In genomic region chr12:86932575-86932952, GRCm38 (mm10) we compare ENCODE assay signal across 11 mouse cellular contexts. TPM values are rescaled to one million over a fixed set of nuclear protein-coding genes. Genes with fewer than 3 reads are reported as not detected.
A peak's percentile ranks its signal among the peaks of the same experiment; 100 is the strongest.
DNase-seq lines count a peak whose midpoint lies in the region; ATAC-seq and TF ChIP-seq lines count a peak whose summit lies in the region.
"Had no signal": no experiment of that assay in that cellular context is flagged by ENCODE, and none has a peak within 500 bp of the region (broad histone marks: within the 10 kb centered on the region; RNA-seq: fewer than 3 reads in every experiment).

No protein-coding gene starts in this region.

- TF ChIP-seq CTCF in hindbrain, postnatal 0 days (IDR thresholded peaks at IDR 0.05; ENCODE audit: low read depth), result no peak

- no peaks in the 10 kb centered on the region for H3K36me3 ChIP-seq in hindbrain, postnatal 0 days (ENCODE audit: insufficient read depth, low read length)
- no peaks in the 10 kb centered on the region for H3K36me3 ChIP-seq in hindbrain, embryonic 11.5 days (ENCODE audit: control insufficient read depth, insufficient read depth, low read length)
- H3K36me3 ChIP-seq in heart, embryonic 10.5 days, result no peaks in the 10 kb centered on the region
- H3K36me3 ChIP-seq: G1E had no signal

- no peak overlapping the region for H3K4me3 ChIP-seq in hindbrain, postnatal 0 days (ENCODE audit: low read length)
- H3K4me3 ChIP-seq in hindbrain, embryonic 11.5 days (ENCODE audit: low read depth, low read length), result no peak overlapping the region
- no peak overlapping the region for H3K4me3 ChIP-seq in heart, embryonic 10.5 days

- H3K9me3 ChIP-seq in hindbrain, postnatal 0 days (ENCODE audit: low read length), result no peaks in the 10 kb centered on the region
- H3K9me3 ChIP-seq in hindbrain, embryonic 11.5 days (ENCODE audit: control insufficient read depth, low read length), result no peaks in the 10 kb centered on the region
- H3K9me3 ChIP-seq in heart, embryonic 10.5 days, result no peaks in the 10 kb centered on the region; the same call in 1 of the 2 replicates

- no peaks in the 10 kb centered on the region for H3K27me3 ChIP-seq in hindbrain, postnatal 0 days (ENCODE audit: insufficient read depth, low read length)
- H3K27me3 ChIP-seq in hindbrain, embryonic 11.5 days (ENCODE audit: control insufficient read depth, insufficient read depth, low read length), result no peaks in the 10 kb centered on the region
- no peaks in the 10 kb centered on the region for H3K27me3 ChIP-seq in heart, embryonic 10.5 days (ENCODE audit: insufficient read depth, poor library complexity, severe bottlenecking)

- no peak for DNase-seq in hindbrain, postnatal 0 days (ENCODE audit: low spot score)
- DNase-seq in hindbrain, embryonic 11.5 days (ENCODE audit: low spot score), result no peak
- DNase-seq in adipocyte (ENCODE audit: low spot score), result peak; percentile 54
- DNase-seq in heart, embryonic 10.5 days (ENCODE audit: low spot score), result no peak
- DNase-seq in lung, postnatal 14 days, result peak; percentile 77
- no peak for DNase-seq in cerebellum, postnatal 4 days (ENCODE audit: low spot score in 2 of 2)
- no peak for DNase-seq in layer of hippocampus, adult 18-20 months (ENCODE audit: low spot score in 2 of 2)
- DNase-seq: forebrain, postnatal 0 days had no signal

- 0 out of 2 replicates have a peak, but pooled peaks have one; percentile 5 for ATAC-seq in hindbrain, postnatal 0 days
- ATAC-seq in hindbrain, embryonic 11.5 days (ENCODE audit: low FRiP score), result no peak
- no peak for ATAC-seq in CD4-positive, CD25-positive, alpha-beta regulatory T cell, adult 4 months
- ATAC-seq: forebrain, postnatal 0 days had no signal

- no peak overlapping the region for H3K9ac ChIP-seq in hindbrain, postnatal 0 days (replicated peaks; ENCODE audit: low read length)
- no peak overlapping the region for H3K9ac ChIP-seq in hindbrain, embryonic 11.5 days (ENCODE audit: low read depth, low read length)
- H3K9ac ChIP-seq: forebrain, postnatal 0 days had no signal

- H3K27ac ChIP-seq in hindbrain, postnatal 0 days, result no peak overlapping the region
- H3K27ac ChIP-seq in hindbrain, embryonic 11.5 days (ENCODE audit: low read depth, low read length), result no peak overlapping the region
- 0 out of 2 replicates have a peak overlapping the region, but pooled peaks have one; percentile 8 for H3K27ac ChIP-seq in heart, embryonic 10.5 days
- H3K27ac ChIP-seq: macrophage had no signal

- peaks cover 4% of the 10 kb centered on the region; the same call in 1 of the 2 replicates for H3K4me1 ChIP-seq in hindbrain, postnatal 0 days (ENCODE audit: insufficient read depth, low read length)
- no peaks in the 10 kb centered on the region for H3K4me1 ChIP-seq in hindbrain, embryonic 11.5 days (replicated peaks; ENCODE audit: control insufficient read depth, insufficient read depth, low read length)
- H3K4me1 ChIP-seq in heart, embryonic 10.5 days, result peaks cover 10% of the 10 kb centered on the region

- WGBS in hindbrain, postnatal 0 days, result 26% methylated on average over 6 of the region's 6 CpGs
- WGBS in hindbrain, embryonic 11.5 days, result 12% methylated on average over 6 of the region's 6 CpGs
- WGBS in heart, embryonic 10.5 days, result 26% methylated on average over 6 of the region's 6 CpGs

- no peak overlapping the region for H3K4me2 ChIP-seq in hindbrain, postnatal 0 days (ENCODE audit: low read depth, low read length)
- H3K4me2 ChIP-seq in hindbrain, embryonic 11.5 days (replicated peaks; ENCODE audit: low read depth, low read length), result no peak overlapping the region

RNA-seq across cellular contexts. Expression of gene Cipc, which starts 14.3 kb away (rescaled TPM):
- 51.1 and 55.6 TPM in 2 replicates for total RNA-seq in hindbrain, postnatal 0 days (2014; rRNA removed)
- polyA plus RNA-seq in hindbrain, postnatal 0 days (2015; fragmentation: Nextera tagmentation; extraction: Ambion mirVana), result 27.6 and 29.6 TPM in 2 replicates
- 32.2 and 39.5 TPM in 2 replicates for polyA plus RNA-seq in hindbrain, embryonic 11.5 days (2014; fragmentation: Nextera tagmentation; extraction: Ambion mirVana)
- 26.7 and 33.8 TPM in 2 replicates for polyA plus RNA-seq in heart, embryonic 10.5 days (2016; fragmentation: Nextera tagmentation; extraction: Ambion mirVana)
- polyA plus RNA-seq in CD4-positive, CD25-positive, alpha-beta regulatory T cell, adult 4 months (2017; shearing (Covaris generic)), result 10 to 100 TPM; 20.0 to 29.3 TPM
- 10 to 100 TPM; 72.9 to 75.1 TPM for total RNA-seq in layer of hippocampus, adult 18-20 months (2021)

RNA-seq across cellular contexts. Expression of gene Irf2bpl, which starts 48.0 kb away (rescaled TPM):
- total RNA-seq in hindbrain, postnatal 0 days (2014; rRNA removed), result 146 and 159 TPM in 2 replicates
- polyA plus RNA-seq in hindbrain, postnatal 0 days (2015; fragmentation: Nextera tagmentation; extraction: Ambion mirVana), result 59.4 and 66.9 TPM in 2 replicates
- polyA plus RNA-seq in hindbrain, embryonic 11.5 days (2014; fragmentation: Nextera tagmentation; extraction: Ambion mirVana), result 16.0 and 21.3 TPM in 2 replicates
- 28.7 and 35.3 TPM in 2 replicates for polyA plus RNA-seq in heart, embryonic 10.5 days (2016; fragmentation: Nextera tagmentation; extraction: Ambion mirVana)
- 10 to 100 TPM in 1 of 2 experiments, 1 to 10 TPM in 1; 7.6 to 18.8 TPM for polyA plus RNA-seq in CD4-positive, CD25-positive, alpha-beta regulatory T cell, adult 4 months (2017; shearing (Covaris generic))
- total RNA-seq in layer of hippocampus, adult 18-20 months (2021), result 10 to 100 TPM; 76.4 to 76.9 TPM

RNA-seq across cellular contexts. Expression of gene Zdhhc22, which starts 57.7 kb away (rescaled TPM):
- 38.6 and 39.4 TPM in 2 replicates for total RNA-seq in hindbrain, postnatal 0 days (2014; rRNA removed)
- 21.8 and 25.2 TPM in 2 replicates for polyA plus RNA-seq in hindbrain, postnatal 0 days (2015; fragmentation: Nextera tagmentation; extraction: Ambion mirVana)
- polyA plus RNA-seq in hindbrain, embryonic 11.5 days (2014; fragmentation: Nextera tagmentation; extraction: Ambion mirVana), result 0.82 and 0.89 TPM in 2 replicates
- not detected in 2 replicates for polyA plus RNA-seq in heart, embryonic 10.5 days (2016; fragmentation: Nextera tagmentation; extraction: Ambion mirVana)
- under 1 TPM in 1 of 2 experiments, not detected in 1; 0.36 TPM for polyA plus RNA-seq in CD4-positive, CD25-positive, alpha-beta regulatory T cell, adult 4 months (2017; shearing (Covaris generic))
- total RNA-seq in layer of hippocampus, adult 18-20 months (2021), result 1 to 10 TPM; 7.9 TPM
- polyA plus RNA-seq: G1E, macrophage had no signal

Comparison
In these comparisons a context has a peak if more than half of its experiments do, and no peak if none do; other contexts are left out.
1. RNA of gene Zdhhc22, which starts 57.7 kb away (polyA plus RNA-seq): 21.8 to 25.2 TPM in hindbrain, postnatal 0 days; 0.82 to 0.89 TPM in hindbrain, embryonic 11.5 days, 0.36 TPM in CD4-positive, CD25-positive, alpha-beta regulatory T cell, adult 4 months and not detected in heart, embryonic 10.5 days; every median in the first group is over 10 times any median in the second.
2. DNase-seq: peak in adipocyte (single experiment) and lung, postnatal 14 days (single experiment); none in hindbrain, postnatal 0 days (single experiment), hindbrain, embryonic 11.5 days (single experiment), heart, embryonic 10.5 days (single experiment), cerebellum, postnatal 4 days (0 of 2) and layer of hippocampus, adult 18-20 months (0 of 2).